Mouse (Mus musculus) MEL (cell line): Measurements from ENCODE around the gene Soga1.

ENCODE experiments used
- BHLHE40 ChIP-seq: IDR thresholded peaks from 2 replicates; pipeline ENCODE4 v1.6.1; 2012; ENCODE audit warnings: low read depth, mild to moderate bottlenecking, inconsistent platforms, low read length, improper control_type of control experiment, borderline replicate concordance
- CTCF ChIP-seq, 3 experiments: IDR thresholded peaks in 2 of 3; conservative IDR thresholded peaks in 1 of 3; 2 replicates each; pipeline ENCODE4 v1.5.1; 2011 to 2012; ENCODE audit warnings: low read length in 3 of 3, low read depth in 2 of 3, mild to moderate bottlenecking in 2 of 3, improper control_type of control experiment in 1 of 3, inconsistent platforms in 1 of 3, mixed read lengths in 1 of 3, moderate library complexity in 1 of 3; ENCODE audit not compliant: control insufficient read depth in 1 of 3, insufficient read depth in 1 of 3, poor library complexity in 1 of 3, severe bottlenecking in 1 of 3
- KAT2A ChIP-seq: conservative IDR thresholded peaks from 2 replicates; pipeline ENCODE4 v1.6.1; 2012; ENCODE audit warnings: low read depth, low read length, improper control_type of control experiment, inconsistent platforms
- POLR2A ChIP-seq, 2 experiments: IDR thresholded peaks; 2 replicates each; pipeline ENCODE4 v1.6.1; 2011 to 2012; ENCODE audit warnings: low read length in 2 of 2, mild to moderate bottlenecking in 2 of 2, control low read depth in 1 of 2, improper control_type of control experiment in 1 of 2, low read depth in 1 of 2, moderate library complexity in 1 of 2; ENCODE audit not compliant: control insufficient read depth in 1 of 2, insufficient read depth in 1 of 2, poor library complexity in 1 of 2
- TCF12 ChIP-seq: IDR thresholded peaks from 2 replicates; pipeline ENCODE4 v1.6.1; 2014; ENCODE audit warnings: low read depth, mild to moderate bottlenecking, inconsistent platforms, low read length, improper control_type of control experiment, moderate library complexity

GRCm38 (mm10) chr2:157036400-157036799 is 42.7 kb downstream of the Soga1 start:
- TF ChIP-seq KAT2A (no peak), TCF12 (no peak), CTCF (IDR thresholded peaks at IDR 0.05 in 2 of 3, conservative IDR thresholded peaks at IDR 0.05 in 1 of 3; ENCODE audit: control insufficient read depth in 1 of 3, insufficient read depth in 1 of 3, low read depth in 2 of 3, low read length in 3 of 3, poor library complexity in 1 of 3, severe bottlenecking in 1 of 3) (no peak), POLR2A (IDR thresholded peaks at IDR 0.05; ENCODE audit: control insufficient read depth in 1 of 2, insufficient read depth in 1 of 2, low read depth in 1 of 2, low read length in 2 of 2, poor library complexity in 1 of 2) (no peak), BHLHE40 (no peak)
